Mouse (Mus musculus) cortical plate, adult 2 months (tissue): ENCODE data around the gene Jak2. TPM values are rescaled to one million over a fixed set of nuclear protein-coding genes. Genes with fewer than 3 reads are reported as not detected.
A peak's percentile ranks its signal among the peaks of the same experiment; 100 is the strongest.

Experiments used
- H3K27ac ChIP-seq: fragments of 200-500 bp; 2 replicates; pipeline ENCODE4 v1.5.1; 2012; ENCODE audit warnings: low read length, control low read depth, inconsistent platforms; ENCODE audit not compliant: insufficient read depth
- H3K4me1 ChIP-seq: fragments of 200-500 bp; 2 replicates; pipeline ENCODE4 v1.6.1; 2011; ENCODE audit warnings: low read length; ENCODE audit not compliant: control insufficient read depth, insufficient read depth
- H3K4me3 ChIP-seq: fragments of 200-500 bp; 2 replicates; pipeline ENCODE4 v1.5.1; 2011; ENCODE audit warnings: mild to moderate bottlenecking, low read length, control low read depth; ENCODE audit not compliant: insufficient read depth
- CTCF ChIP-seq: fragments of 200-500 bp; IDR thresholded peaks from 2 replicates; pipeline ENCODE4 v1.5.1; 2011; ENCODE audit warnings: mild to moderate bottlenecking, control low read depth, low read length; ENCODE audit not compliant: insufficient read depth; ENCODE audit errors: extremely low read depth
- POLR2A ChIP-seq: fragments of 200-500 bp; IDR thresholded peaks from 2 replicates; pipeline ENCODE4 v1.6.1; 2011; ENCODE audit warnings: mild to moderate bottlenecking, low read length, control low read depth; ENCODE audit not compliant: insufficient read depth; ENCODE audit errors: extremely low read depth
- polyA plus RNA-seq: library from polyadenylated mRNA; depleted of rRNA; stranded (reverse); fragments of >200 nt; gene quantifications from 2 replicates; pipeline ENCODE4 v1.2.3, GENCODE M21; 2012

The Jak2 gene
- polyA plus RNA-seq, 1 experiment: 18.4 TPM

DNA sequence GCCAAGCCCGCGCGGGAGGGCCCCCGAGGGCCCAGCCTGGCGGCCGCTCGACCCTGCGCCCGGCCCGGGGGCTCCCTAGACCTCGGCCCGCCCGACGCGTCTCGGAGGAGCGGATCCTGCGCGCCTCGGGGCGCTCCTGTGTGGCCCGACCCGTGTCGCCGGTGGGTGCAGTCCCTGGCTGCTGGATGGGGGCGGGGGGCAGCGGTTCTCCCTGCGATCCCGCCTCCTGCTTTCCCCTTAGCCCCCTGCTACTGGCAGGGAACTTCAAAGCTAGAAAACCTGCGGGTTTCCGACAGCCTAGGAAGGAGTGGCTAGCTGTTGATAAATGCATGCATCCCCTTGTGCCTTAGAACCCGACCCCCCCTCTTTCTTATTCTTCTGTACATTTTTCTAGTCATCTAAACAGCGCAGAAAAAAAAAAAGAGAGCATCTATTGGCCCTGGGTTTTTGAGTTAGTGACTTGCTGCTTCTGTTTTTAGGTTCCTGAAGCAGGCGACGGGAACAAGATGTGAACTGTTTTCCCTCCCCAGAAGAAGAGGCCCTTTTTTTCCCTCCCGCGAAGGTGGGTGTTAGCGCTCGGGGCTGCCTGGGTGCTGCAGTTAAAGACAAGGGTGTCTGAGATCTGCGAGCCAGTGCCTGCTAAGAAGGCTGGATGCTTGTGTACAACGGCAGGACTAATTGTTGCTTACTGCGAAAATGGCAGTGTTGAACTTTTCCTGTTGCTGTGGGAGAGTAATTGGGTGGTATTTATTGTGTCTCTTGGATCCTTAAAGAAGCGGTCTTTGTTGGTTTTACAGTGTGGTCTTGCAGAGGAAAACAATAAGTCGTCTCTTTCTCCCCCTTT lies 552 bp downstream of the Jak2 start:
- Histone ChIP-seq H3K4me3 (peak overlapping the region; percentile 72), H3K4me1 (peaks cover 7% of the 10 kb centered on the region), H3K27ac (peak overlapping the region; percentile 100)
- no peak for TF ChIP-seq CTCF
- TF ChIP-seq POLR2A: peak; percentile 38; the same call in 1 of the 2 replicates

DNA sequence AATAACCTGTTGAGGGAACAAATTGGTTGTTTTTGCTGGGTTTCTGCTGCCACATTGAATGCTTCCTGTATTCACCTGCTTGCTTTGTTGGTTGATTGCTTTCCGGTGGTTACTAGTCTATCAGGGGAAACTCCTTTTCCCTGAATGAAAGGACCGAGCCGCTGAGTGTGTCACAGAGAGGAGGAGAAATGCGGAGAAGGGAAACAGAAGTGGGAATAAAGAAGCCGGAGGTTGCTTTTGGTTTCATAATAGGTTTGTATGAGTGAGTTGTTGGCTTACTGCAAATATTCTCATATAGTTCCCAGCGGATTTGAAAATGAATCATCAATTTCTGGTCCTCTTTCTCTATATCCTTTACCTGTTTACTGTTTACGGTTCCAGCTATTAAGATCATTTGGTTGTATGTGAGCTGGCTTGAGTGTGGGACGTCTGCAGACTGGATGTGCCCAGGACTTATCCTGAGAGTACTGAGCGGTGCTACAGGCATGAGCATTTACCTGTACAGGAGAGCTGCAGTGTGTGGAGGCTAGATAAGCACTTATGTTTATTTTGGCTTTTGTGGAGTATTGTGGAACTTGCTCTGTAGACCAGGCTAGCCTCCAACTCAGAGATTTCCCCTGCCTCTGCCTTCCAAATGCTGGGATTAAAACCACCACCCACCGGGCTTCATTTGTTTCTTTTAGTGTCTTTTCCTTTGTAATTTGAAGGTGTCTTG lies 1.4 kb downstream of the Jak2 start:
- H3K27ac ChIP-seq: peak overlapping the region; percentile 100
- H3K4me3 ChIP-seq: peak overlapping the region; percentile 72
- H3K4me1 ChIP-seq: peaks cover 7% of the 10 kb centered on the region
- TF ChIP-seq CTCF (no peak), POLR2A (no peak)

DNA sequence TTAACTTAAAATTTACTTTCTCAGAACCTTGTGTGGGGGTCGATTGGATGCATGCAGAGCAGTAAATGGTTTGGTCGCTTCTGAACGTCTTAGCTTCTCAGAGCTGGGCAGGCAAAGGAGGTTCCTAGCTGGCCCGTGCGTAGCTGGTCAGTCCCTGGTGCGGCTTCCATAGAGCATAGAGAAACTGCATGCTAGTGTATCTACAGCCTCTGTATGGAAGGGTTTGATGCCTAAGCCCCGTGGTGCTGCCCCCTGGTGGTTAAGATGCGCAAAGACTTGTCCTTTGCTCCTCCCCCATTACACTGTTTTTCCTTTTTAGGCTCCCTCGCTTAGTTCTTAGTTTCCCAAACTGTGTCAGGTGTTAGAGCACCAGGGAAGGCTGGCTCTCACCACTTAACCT lies 2.1 kb downstream of the Jak2 start:
- peak; percentile 88 for TF ChIP-seq CTCF
- peak; percentile 70; the same call in 1 of the 2 replicates for TF ChIP-seq POLR2A
- no peak overlapping the region for H3K27ac ChIP-seq
- H3K4me3 ChIP-seq: peak overlapping the region; percentile 72
- H3K4me1 ChIP-seq: peaks cover 7% of the 10 kb centered on the region

DNA sequence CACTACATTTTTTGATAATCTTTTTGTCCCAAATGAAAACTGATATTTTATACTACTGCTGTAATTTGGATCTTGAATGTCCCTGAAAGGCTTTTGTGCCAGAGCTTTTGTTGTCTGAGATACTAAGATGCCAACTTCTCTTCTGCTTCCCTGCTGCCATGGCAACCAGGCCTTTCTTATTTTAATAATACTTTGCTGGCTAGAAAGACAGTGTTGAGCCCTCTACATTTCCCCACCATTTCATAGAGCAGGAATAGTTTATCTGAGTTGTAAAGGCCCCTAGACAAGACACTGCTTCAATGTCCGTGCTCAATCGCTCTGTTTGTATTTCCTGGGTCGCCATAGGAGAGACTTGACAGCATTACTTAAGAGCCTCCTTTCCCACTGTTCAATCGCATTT lies 3.0 kb downstream of the Jak2 start:
- no peak for TF ChIP-seq CTCF
- Histone ChIP-seq H3K4me1 (peaks cover 4% of the 10 kb centered on the region), H3K27ac (no peak overlapping the region), H3K4me3 (no peak overlapping the region)

DNA sequence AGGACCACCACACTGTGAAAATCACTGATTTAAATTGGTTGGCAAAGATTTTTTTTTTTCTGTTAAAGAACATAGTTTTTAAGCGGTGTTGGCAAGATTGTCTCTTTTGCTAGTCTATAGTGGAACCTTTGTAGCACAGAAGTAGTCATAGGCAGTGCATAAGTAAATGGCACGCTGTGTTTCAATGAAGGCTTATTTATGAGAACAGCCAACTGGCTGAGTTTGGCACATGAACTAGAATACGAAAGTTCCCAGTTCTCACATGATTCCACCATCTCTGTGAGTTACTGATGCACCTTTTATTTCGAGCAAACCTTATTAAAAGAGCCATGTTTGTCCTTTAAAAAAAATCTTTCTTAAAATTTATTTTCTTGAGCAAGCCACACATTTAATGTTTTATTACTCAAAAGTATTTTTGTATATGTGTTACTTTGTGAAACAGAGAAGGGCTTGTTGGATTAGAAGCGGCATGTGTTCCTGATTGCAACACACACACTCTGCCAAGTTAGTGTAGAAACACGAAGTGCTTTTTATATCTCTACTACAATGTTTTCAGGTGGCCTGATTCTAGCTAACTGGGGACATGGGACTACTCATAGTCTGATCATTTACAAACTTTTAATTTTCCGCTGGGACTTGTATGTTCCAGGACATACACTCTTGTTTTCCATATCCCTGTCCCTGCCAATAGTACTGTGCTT lies 3.8 kb downstream of the Jak2 start:
- no peak overlapping the region for H3K4me3 ChIP-seq
- no peak overlapping the region for H3K27ac ChIP-seq
- H3K4me1 ChIP-seq: peaks cover 3% of the 10 kb centered on the region; the same call in 1 of the 2 replicates
- TF ChIP-seq CTCF (no peak), POLR2A (no peak)

DNA sequence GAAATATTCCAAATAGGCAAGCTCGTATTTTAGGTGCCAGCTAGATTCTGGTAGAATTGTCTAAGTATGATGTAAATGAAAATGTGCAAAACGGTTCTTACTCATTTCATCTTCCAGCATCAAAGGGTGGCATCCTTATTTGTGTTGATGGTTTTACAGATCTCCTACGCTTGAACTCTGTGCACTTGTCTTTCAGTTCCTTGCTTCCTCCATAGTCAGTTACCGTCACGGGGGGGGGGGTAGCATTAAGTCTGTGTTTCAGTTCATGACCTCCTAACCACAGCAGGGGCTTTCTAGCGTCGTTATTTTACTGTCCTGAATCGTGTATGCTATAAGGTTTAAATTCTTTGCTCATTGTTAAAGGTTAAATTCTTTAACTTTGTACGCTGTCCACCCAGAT lies 10.0 kb downstream of the Jak2 start:
- TF ChIP-seq POLR2A (no peak), CTCF (no peak)
- peaks cover 3% of the 10 kb centered on the region; the same call in 1 of the 2 replicates for H3K4me1 ChIP-seq
- no peak overlapping the region for H3K27ac ChIP-seq
- H3K4me3 ChIP-seq: no peak overlapping the region

DNA sequence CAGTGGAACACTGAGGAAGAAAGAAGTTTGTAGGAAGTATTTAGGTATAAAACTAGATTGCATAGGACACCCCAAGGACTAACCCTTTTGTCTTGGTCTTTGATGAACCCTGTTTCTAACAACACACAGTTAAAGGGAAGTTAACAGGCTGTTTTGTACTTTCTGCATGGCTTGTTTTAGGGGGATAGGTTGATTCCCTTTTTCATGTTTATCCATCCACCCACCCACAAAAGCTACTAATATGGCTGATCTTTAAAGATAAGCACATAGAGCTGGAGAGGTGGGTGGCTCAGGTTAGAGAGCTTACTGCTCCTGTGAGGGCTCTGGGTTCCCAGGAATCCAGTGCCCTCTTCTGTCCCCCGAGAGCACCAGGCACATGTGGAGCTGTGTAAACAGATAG lies 11.9 kb downstream of the Jak2 start:
- H3K4me3 ChIP-seq: no peak overlapping the region
- TF ChIP-seq POLR2A (no peak), CTCF (no peak)
- H3K27ac ChIP-seq: no peak overlapping the region
- H3K4me1 ChIP-seq: peaks cover 6% of the 10 kb centered on the region

DNA sequence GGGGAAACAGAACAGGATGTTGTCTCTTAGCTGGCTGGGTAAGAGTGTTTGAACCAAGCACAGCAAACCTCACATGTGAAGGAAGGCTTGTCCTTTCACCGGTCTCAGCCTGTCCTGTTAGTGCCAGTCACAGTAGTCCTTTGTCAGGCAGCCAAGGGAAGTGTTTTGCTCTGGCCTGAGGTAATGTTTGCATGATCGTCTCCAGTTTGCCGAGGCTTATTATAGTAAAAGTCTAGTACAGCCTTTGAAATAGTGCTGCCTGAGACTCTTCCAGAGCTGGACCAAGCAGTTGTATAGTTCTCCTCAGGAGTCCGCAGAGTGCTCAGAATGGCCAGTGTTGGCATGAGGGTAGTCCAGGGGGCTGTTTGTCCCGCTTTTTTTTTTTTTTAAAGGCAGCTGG lies 13.9 kb downstream of the Jak2 start:
- Histone ChIP-seq H3K27ac (peak overlapping the region; percentile 66), H3K4me3 (no peak overlapping the region), H3K4me1 (peaks cover 10% of the 10 kb centered on the region)
- TF ChIP-seq POLR2A (no peak), CTCF (no peak)

DNA sequence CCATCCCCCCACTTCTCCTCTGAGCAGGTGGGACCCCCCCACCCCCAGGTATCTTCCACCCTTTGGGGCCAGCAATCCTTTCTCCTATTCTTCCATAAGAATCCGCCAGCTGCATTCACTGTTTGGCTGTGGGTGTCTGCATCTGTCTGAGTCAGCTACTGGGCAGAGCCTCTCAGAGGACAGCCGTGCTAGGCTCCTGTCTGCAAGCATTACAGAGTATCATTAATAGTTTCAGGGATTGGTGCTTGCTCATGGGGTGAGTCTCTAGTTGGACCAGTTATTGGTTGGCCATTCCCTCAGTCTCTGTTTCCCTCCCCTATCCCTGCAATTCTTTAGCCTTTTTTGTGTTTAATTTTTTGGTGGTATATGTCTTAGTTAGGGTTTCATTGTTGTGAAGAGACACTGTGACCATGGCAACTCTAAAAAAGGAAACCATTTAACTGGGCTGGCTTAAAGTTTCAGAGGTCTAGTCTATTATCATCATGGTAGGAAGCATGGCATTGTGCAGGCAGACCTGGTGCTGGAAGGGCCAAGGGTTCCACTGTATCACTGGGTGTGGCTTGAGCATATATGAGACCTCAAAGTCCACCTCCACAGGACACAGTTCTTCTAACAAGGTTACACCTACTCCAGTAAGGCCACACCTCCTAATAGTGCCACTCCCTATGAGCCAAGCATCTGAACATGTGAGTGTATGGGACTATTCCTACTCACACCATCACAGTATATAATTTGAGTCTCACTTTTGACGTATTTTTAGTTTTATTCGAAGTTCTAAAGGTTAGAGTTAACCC lies 15.6 kb downstream of the Jak2 start:
- TF ChIP-seq POLR2A (no peak), CTCF (no peak)
- H3K27ac ChIP-seq: peak overlapping the region; percentile 39; the same call in 1 of the 2 replicates
- peaks cover 10% of the 10 kb centered on the region for H3K4me1 ChIP-seq
- H3K4me3 ChIP-seq: no peak overlapping the region
